Mouse (Mus musculus) CH12F3 (cell line): ENCODE data around the gene Clec14a.
"Not testable (repeated sequence)": the region's sequence is repeated elsewhere in the genome, so short reads cannot be mapped to it uniquely, and the experiment has no call there.

Experiments
- in situ Hi-C: fragments of 300-500 bp; cut with MboI; formaldehyde crosslinking; loops from 2 replicates; pipeline ENCODE4 v1.14.3; 2020; ENCODE audit warnings: low sequenced_read_pairs

Gene Clec14a

DNA sequence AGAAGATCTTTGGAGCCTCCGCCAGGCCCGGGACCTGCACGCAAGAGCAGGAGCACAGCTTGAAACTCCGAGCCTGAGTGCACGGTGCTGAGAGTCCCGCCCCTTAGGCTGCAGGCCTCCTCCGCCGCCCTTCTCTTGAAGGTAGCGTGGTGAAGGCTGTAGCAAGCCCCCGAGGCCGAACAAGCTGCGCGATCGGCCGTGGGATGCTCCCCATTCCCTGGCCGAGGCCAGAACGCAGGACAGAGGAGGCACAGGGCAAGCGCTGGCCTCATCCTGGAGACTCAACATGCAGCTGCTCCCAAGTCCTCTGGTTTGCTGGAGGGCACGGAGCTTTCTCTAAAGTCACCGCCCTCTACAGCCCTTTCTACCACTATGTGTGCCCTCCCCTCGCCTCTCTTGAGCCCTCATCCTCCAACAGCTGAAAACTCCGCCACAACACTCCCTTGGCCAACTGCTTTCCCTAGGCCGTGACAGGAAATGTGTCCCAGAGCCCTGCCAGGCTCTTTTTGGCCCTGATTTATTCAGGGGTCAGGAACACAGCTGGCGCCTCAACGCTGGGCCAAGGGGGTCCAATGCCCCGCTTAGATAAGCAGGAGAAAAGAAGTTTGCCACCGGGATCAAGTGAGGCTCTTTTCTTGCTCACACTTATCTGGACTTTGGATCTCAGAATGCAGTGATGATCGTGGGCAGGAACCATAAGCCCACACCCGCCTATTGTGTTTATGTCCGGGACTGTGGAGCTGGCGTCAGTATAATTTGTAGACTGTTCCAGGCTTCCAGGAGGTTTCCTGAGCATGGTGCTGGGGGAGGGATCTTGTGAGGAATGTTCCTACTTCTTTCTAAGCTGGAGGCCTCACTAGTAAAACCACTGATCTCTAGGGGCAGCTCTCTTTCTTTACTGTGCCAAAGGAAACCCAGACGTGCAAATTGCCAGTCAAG, at the start of gene Clec14a:
TSS of gene Clec14a (minus strand) at position 728 of the 939 bp plus-strand sequence.
- in situ Hi-C loops, result no loop called here

DNA sequence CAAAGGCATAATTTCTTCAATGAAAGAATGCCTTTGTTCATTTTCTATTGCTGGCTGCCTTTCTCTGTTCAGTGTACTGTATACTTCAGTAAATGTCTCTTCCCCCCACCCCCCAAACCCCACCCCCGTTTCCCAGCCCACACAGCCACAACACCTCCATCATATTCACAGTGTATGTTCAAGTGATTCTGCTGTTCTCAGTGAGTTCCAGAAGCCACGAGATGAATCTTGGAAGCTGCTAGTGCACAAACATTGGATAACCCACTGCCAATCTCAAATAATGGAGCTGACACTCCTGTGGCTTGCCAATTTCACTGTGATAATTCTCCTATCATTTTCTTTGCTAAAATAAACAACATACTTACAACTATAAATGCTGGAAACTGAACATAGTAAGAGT, 38.7 kb upstream of the Clec14a start:
- in situ Hi-C loops, result no loop called here

- in situ Hi-C loops, result not testable (repeated sequence)
Measured at GRCm38 (mm10) chr12:58306402-58306801, 37.3 kb upstream of the Clec14a start.

DNA sequence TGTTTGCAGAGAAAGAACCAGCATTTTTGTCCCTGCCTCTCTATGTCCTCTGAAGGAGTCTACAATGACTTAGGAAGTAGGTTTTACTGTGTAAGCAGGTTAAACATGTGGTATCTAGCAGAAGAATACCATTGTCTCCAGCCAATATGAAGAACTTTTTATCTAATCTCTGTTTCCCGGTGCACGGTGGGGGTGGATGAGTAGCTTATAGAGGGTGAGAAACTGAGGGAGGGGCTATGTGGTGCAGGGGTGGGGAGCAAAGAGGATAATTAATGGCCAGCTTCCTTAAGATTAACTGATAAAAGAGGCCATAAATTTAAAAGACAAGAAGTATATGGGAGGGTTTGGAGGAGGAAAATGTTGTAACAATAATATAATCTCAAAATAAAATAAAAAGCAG, 36.5 kb upstream of the Clec14a start:
- in situ Hi-C loops, result no loop called here

- in situ Hi-C loops, result no loop called here
Measured at GRCm38 (mm10) chr12:58296980-58297379, 27.9 kb upstream of the Clec14a start.

DNA sequence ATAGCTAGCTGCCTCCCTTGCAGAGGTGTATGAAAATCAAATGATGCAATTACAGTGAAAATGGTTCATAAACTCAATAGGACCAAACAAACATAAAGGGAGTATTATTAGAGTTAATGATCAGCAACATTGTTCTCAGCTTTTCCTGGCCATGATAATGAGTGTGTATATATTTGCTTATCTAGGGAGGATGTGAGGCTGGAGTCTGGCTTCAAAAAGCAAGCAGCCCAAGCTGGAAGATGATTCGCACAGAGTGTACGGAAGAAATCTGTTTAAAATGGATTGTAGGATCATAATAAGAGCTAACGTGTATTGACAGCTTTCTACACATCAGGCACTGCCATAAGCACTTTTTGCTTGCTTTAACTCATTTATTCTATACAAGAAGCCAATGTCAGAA, 16.8 kb upstream of the Clec14a start:
- in situ Hi-C loops, result no loop called here

DNA sequence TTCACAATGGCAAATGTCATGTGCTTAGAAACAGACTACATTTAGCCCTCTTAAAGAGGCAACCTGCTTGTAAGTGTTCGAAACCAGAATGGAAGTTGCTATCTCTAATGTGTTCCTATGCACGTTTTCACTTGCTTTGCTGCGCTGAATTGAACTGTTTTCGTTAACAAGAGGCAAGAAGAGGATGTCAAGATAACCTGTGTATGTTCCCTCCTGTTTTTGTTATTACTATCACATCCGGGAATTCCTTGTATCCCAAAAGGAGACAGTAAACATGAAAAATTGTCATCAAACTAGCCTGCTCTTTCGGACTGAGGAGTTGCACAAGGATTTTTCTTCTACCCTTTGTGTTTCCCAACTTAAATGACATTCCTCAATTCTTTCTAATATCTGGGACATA, 1.4 kb upstream of the Clec14a start:
- in situ Hi-C loops, result no loop called here

DNA sequence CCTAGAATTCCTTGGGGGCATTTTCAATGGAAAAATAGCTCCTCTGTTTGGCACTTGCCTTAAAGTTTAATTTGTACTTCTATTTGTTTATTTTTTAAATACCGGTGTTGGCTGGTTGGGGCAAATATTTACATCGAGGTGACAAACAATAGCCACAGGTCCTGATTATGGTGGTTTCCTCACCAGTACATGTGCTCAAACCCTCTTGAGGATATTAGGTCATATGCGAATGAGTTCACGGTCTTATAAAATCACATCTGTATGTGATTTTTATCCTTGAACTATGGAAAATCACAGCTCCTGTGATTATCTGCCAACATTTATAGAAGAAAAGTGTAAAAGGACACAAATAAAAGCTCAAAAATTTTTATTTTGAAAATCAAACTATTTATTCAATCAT, 415 bp upstream of the Clec14a start:
- in situ Hi-C loops, result no loop called here

GRCm38 (mm10) chr12:58268186-58268562, 916 bp downstream of the Clec14a start:
- in situ Hi-C loops, result no loop called here

GRCm38 (mm10) chr12:58267779-58268178, 1.3 kb downstream of the Clec14a start:
- in situ Hi-C loops, result no loop called here

DNA sequence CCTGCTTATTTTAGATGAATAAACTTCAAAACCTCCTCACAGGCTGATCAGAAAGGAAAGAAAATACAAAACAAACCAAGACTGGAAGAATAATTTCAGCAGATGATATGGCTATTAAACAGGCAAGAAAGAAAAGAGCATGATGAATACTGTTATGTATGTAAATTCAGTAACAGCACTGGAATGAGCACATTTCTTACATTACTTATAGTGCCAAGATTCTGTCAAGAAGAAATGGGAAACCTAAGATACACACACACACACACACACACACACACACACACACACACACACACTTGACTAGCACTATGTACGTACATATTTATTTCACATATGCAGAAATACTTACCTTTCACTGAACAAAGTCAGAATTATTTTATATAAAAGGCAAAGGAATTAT, 17.2 kb downstream of the Clec14a start:
- in situ Hi-C loops, result no loop called here

GRCm38 (mm10) chr12:58232489-58232888, 36.6 kb downstream of the Clec14a start:
- in situ Hi-C loops, result no loop called here

GRCm38 (mm10) chr12:58225644-58226043, 43.4 kb downstream of the Clec14a start:
- in situ Hi-C loops, result no loop called here

DNA sequence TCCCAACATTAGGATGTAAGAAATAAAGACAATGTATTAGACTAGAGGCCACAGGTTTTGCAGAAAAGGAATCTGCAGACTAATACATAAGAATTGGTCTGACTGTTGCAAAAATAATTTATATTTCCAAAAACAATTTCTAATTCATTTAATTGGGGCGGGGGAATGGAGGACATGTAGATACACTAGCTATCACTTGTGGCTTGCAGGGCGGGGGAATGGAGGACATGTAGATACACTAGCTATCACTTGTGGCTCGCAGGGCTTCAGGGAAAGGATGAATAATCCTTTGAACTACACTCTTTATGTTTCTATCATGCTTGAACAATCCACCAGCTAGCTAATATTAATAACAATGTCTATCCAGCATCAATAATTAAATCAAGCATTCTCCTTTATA, 50.0 kb downstream of the Clec14a start:
- in situ Hi-C loops, result no loop called here

GRCm38 (mm10) chr12:58216218-58216617, 52.9 kb downstream of the Clec14a start:
- in situ Hi-C loops, result no loop called here
